Mouse (Mus musculus): ENCODE measurements around the gene Cnpy2. TPM values are rescaled to one million over a fixed set of nuclear protein-coding genes. Genes with fewer than 3 reads are reported as not detected.
"Not testable (repeated sequence)": the region's sequence is repeated elsewhere in the genome, so short reads cannot be mapped to it uniquely, and the experiment has no call there.

Gene Cnpy2
- 10 to 100 TPM; 66.8 to 67.5 TPM for total RNA-seq (2021)
- long read RNA-seq, experiment 1, transcript Cnpy2-202 (6 exons, 1,383 nt): major isoform, 23 of 27 reads
- long read RNA-seq, experiment 1, partial matches to known transcripts: 1 of 27 reads
- long read RNA-seq, experiment 1, other reads (novel, unspliced or antisense): 2 of 27 reads
- long read RNA-seq, experiment 2, transcript Cnpy2-202 (6 exons, 1,383 nt): major isoform, 16 of 18 reads
- long read RNA-seq, experiment 2, partial matches to known transcripts: 0 of 18 reads
- long read RNA-seq, experiment 2, other reads (novel, unspliced or antisense): 1 of 18 reads

DNA sequence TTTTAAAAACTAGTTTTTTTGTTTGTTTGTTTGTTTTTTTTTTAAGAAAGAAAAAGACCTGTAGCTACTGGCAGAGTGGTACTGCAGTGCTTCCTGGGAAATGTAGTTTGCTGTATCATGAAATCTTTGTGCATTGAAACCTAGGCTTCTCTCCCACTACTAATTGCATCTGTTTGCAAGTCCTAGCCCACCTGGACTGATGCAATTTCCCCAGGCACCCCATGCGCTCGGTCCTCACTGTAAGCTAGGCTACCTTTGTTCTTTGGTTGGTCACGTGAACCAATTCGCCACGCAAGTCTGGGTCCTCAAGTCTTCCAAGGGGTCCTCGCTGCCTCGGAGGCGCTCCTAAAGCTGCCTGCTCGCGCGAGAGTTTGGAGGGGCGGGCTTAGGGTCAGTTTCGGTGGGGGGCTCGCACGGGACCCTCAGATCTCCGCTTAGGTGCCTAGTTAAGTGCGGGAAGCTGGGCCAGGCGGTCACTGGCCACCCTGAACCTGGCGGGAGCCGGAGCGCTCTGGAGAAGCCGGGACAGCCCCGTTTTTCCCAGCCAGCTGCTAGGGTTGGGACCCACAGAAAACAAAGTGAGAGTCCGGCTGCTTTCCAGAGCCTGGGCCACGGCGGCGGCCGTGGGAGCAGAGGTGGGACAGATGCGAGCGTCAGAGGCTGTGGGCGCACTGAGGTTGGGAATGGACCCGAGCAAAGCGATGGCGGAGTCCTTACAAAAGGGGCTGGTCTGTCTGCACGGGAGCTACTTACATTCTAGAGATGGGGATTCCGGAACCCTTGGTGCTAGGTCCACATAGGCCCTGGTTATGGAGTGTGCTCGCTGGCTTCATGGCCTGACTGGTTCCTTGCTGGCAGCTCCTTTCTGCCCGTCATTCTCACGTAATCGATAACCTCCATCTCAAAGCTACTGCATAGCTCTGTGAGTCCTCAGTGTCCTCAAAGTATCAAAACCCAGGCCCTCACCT is at the start of gene Cnpy2:
Gene Cnpy2, plus strand, starts transcription at position 319 of the 968 bp plus-strand sequence.
- intact Hi-C loops (cut with DNase I): loop anchor here (1.0 kb wide), 1 partner anchor 19 kb away; the partner anchor contains the start of gene Pan2
- Histone ChIP-seq H3K4me3 (peak within 1 kb of the TSS; percentile 95), H3K27ac (peak within 1 kb of the TSS; percentile 98)
- no peak for TF ChIP-seq CTCF (IDR thresholded peaks at IDR 0.05)
- peak; percentile 74 to 81 for DNase-seq (ENCODE audit: extremely low spot score in 1 of 2, low spot score in 2 of 2)

GRCm38 (mm10) chr10:128272819-128273439 is 49.3 kb upstream of the Cnpy2 start:
- H3K27ac ChIP-seq; DNase-seq (ENCODE audit: extremely low spot score in 1 of 2, low spot score in 2 of 2); H3K4me3 ChIP-seq: not testable (repeated sequence)
- peak; percentile 4; the same call in 1 of the 2 replicates for TF ChIP-seq CTCF (IDR thresholded peaks at IDR 0.05)
- intact Hi-C loops (cut with DNase I): loop anchor here (5.0 kb wide), 2 partner anchors 41 to 181 kb away; partner anchors contain the start of genes Baz2a and Timeless

DNA sequence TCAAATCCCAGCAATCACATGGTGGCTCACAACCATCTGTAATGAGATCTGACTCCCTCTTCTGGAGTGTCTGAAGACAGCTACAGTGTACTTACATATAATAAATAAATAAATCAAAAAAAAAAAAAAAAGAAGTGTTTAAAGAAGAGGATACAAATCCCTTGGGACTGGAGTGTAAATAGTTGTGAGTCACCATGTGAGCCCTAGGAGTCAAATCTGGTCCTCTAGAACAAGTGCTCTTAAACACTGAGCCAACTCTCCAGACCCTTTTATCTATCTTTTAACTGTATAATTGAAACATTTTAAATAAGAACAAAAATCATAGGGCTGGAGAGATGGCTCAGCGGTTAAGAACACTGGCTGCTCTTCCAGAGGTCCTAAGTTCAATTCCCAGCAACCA is 46.9 kb upstream of the Cnpy2 start:
- H3K27ac ChIP-seq; intact Hi-C loops (cut with DNase I); DNase-seq (ENCODE audit: extremely low spot score in 1 of 2, low spot score in 2 of 2); H3K4me3 ChIP-seq: not testable (repeated sequence)

DNA sequence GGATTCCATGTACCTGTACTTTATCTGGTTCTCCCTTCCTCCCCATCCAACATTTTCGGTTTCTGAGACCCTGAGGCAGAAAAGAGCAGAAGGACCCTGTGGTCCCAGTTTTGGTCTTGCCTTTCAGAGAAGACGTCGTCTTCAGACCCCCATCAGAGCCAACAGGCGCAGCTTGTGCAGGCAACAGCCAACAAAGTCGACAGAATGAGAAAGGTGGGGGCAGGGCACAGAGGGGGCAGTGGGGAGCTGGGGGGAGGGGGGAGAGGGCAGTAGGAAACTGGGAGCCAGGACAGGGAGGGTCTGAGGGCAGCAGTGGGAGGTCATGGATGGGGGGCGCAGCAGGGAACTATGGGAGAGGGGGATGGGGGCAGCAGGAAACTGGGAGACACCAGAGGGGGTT is 44.1 kb upstream of the Cnpy2 start:
- no peak overlapping the region for H3K27ac ChIP-seq
- TF ChIP-seq CTCF (IDR thresholded peaks at IDR 0.05): no peak
- no peak for DNase-seq (ENCODE audit: extremely low spot score in 1 of 2, low spot score in 2 of 2)
- intact Hi-C loops (cut with DNase I): no loop called here
- no peak overlapping the region for H3K4me3 ChIP-seq

DNA sequence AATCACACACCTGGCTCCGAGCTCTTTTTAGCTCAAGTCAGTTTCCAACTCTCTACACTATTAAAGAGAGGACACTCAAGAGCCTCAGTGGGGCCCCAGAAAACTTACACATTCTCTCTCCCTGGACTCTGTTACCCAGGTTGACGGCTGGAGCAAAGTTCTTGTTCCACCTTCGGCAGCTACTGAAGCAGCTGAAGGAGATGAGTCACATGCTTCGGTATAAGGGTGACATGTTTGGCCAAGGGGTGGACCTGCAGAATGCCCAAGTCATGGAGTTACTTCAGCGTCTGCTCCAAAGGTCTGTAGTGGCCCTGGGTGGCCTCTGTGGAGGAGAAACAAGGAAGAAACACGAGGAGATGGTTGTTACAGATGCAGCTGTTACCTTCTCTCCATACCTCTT is 41.3 kb upstream of the Cnpy2 start:
- Histone ChIP-seq H3K4me3 (no peak overlapping the region), H3K27ac (no peak overlapping the region)
- no peak for DNase-seq (ENCODE audit: extremely low spot score in 1 of 2, low spot score in 2 of 2)
- TF ChIP-seq CTCF (IDR thresholded peaks at IDR 0.05): no peak
- intact Hi-C loops (cut with DNase I): no loop called here

- Histone ChIP-seq H3K27ac (no peak overlapping the region), H3K4me3 (no peak overlapping the region)
- intact Hi-C loops (cut with DNase I): no loop called here
- DNase-seq (ENCODE audit: extremely low spot score in 1 of 2, low spot score in 2 of 2): no peak
- TF ChIP-seq CTCF (IDR thresholded peaks at IDR 0.05): no peak
Observed at GRCm38 (mm10) chr10:128281682-128282081, 40.6 kb upstream of the Cnpy2 start.

DNA sequence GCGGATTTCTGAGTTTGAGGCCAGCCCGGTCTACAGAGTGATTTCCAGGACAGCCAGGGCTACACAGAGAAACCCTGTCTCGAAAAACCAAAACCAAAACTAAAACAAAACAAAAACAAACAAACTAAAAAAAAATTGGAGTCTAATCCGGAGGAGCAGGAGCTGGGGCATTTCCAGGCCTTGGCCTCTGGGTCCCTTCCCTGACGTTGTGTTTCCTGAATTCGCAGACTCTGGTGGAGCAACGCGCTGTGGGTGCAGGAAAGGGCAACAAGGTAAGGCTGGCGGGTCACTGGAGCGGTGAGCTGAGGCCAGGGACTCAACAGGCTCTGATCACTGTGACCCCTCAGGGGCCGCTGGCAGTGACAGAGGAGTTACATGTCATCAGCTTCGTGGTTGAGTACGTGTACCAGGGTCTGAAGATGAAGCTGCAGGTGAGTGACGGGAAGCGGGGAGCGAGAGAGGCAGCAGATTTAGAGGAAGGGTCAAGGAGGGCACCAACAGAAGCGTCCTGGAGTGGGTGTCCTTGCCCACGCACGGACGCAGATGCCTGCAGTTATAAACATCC is 39.3 kb upstream of the Cnpy2 start:
- DNase-seq (ENCODE audit: extremely low spot score in 1 of 2, low spot score in 2 of 2): no peak
- intact Hi-C loops (cut with DNase I): no loop called here
- no peak overlapping the region for H3K27ac ChIP-seq
- no peak overlapping the region for H3K4me3 ChIP-seq
- no peak for TF ChIP-seq CTCF (IDR thresholded peaks at IDR 0.05)

DNA sequence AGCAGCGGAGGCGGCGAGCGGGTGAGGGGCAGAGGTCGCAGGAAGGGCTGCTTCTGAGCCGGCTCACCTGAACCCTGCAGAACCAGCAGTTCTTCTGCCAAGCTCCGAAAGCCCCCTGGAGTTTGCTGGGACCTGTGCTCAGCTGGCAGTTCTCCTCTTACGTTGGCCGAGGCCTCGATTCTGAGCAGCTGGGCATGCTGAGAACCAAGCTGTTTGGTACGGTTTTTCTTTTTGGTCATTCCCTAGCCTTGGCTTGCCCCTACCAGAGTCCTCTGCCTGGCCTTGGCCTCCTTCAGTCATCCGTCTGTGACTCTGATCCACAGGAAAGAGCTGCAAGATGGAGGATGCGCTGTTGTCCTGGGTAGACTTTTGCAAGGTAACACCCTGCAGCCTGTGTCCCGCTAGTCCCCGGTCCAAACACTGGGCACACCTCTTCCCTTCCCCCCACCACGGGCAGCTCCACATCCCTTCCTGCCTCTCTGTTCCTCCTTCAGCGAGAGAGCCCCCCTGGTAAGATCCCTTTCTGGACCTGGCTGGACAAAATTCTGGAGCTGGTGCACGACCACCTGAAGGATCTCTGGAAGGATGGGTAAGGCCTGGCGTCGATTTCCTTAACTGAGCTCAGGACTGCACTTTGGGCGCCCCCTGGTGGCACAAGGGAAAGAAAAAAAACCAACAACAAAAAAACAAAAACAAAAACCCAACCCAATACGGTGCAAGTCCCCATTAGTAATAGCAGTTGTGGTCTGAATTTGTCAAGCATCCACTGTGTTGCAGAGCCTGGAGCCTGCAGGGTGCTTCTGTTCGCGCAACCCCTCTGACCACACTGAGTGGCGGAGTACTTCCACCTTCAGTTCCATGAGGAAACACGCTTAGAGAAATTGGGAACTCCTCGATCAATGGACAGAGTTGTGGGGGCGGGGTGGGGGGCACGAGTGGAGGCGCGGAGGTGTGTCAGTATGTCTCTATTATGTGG is 38.4 kb upstream of the Cnpy2 start:
- DNase-seq (ENCODE audit: extremely low spot score in 1 of 2, low spot score in 2 of 2): peak; percentile 40 to 59
- intact Hi-C loops (cut with DNase I): loop anchor here (1.0 kb wide), 1 partner anchor 71 kb away; no protein-coding TSS in a partner anchor
- Histone ChIP-seq H3K27ac (no peak overlapping the region), H3K4me3 (no peak overlapping the region)
- peak; percentile 84 for TF ChIP-seq CTCF (IDR thresholded peaks at IDR 0.05)

GRCm38 (mm10) chr10:128290594-128290993 is 31.7 kb upstream of the Cnpy2 start:
- H3K27ac ChIP-seq; intact Hi-C loops (cut with DNase I); DNase-seq (ENCODE audit: extremely low spot score in 1 of 2, low spot score in 2 of 2); H3K4me3 ChIP-seq: not testable (repeated sequence)

DNA sequence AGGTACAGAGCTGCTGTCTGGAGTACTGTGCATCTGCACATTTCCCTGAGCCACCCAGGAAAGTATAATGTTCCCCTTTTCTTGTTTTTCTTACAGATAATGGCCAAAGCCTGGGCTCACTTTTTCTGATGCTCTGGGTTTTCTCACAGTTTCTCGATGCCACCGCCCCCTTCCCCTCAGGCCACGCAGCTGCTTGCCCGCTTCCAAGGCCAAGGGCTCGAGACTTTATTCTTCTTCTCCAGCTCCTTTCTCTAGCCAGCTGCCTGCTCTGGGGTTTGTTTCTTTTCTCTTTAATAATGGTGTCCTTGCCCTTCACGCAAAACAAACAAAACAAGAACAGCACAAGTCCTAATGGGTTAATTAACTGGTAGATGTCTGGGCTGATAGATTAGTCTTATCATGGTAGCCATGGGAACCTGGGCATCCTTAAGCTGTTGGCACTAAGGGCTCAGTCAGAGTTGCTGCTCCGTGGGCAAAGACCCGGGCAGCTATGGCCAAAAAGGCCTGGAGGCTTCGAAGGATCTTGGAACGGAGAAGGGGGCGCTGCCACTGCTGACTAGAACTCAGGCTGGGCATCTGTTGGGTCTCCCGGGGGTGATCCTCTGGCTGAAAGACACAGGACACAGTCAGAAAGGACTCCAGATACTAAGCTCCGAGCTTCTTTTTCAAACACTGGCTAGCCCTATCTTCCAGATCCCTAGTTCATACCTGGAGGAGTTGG is 25.7 kb upstream of the Cnpy2 start:
- intact Hi-C loops (cut with DNase I): no loop called here
- Histone ChIP-seq H3K4me3 (no peak overlapping the region), H3K27ac (no peak overlapping the region)
- no peak for DNase-seq (ENCODE audit: extremely low spot score in 1 of 2, low spot score in 2 of 2)
- no peak for TF ChIP-seq CTCF (IDR thresholded peaks at IDR 0.05)

All from left cerebral cortex, adult 2 months (tissue).